Mouse (Mus musculus) heart, embryonic 11.5 days (tissue): ENCODE measurements around the gene Stab1. TPM values are rescaled to one million over a fixed set of nuclear protein-coding genes. Genes with fewer than 3 reads are reported as not detected.

Experiments
- ATAC-seq: fragments of 200-750 bp; cut with Nextera tagmentation; replicated peaks from 2 replicates; pipeline ENCODE4 v1.8.0; 2017; ENCODE audit warnings: moderate library complexity; ENCODE audit not compliant: insufficient number of reproducible peaks, low FRiP score, low TSS enrichment
- H3K27ac ChIP-seq: fragments of 300-500 bp; sonication (generic); 2 replicates; pipeline ENCODE4 v1.5.1; 2014; ENCODE audit warnings: mild to moderate bottlenecking, low read depth, low read length
- H3K27me3 ChIP-seq: fragments of 300-500 bp; sonication (generic); 2 replicates; pipeline ENCODE4 v1.6.1; 2014; ENCODE audit warnings: mild to moderate bottlenecking, low read length, mixed read lengths; ENCODE audit not compliant: control insufficient read depth, insufficient read depth
- H3K36me3 ChIP-seq: fragments of 300-500 bp; sonication (generic); 2 replicates; pipeline ENCODE4 v1.6.1; 2014; ENCODE audit warnings: mild to moderate bottlenecking, low read length, moderate library complexity, mixed read lengths; ENCODE audit not compliant: control insufficient read depth, insufficient read depth
- H3K4me1 ChIP-seq: fragments of 300-500 bp; sonication (generic); 2 replicates; pipeline ENCODE4 v1.6.1; 2014; ENCODE audit warnings: low read length; ENCODE audit not compliant: control insufficient read depth, insufficient read depth
- H3K4me2 ChIP-seq: fragments of 300-500 bp; sonication (generic); 2 replicates; pipeline ENCODE4 v1.6.1; 2014; ENCODE audit warnings: mild to moderate bottlenecking, moderate library complexity
- H3K4me3 ChIP-seq: fragments of 300-500 bp; sonication (generic); 2 replicates; pipeline ENCODE4 v1.5.1; 2014; ENCODE audit warnings: low read depth, low read length
- H3K9ac ChIP-seq: fragments of 300-500 bp; sonication (generic); 2 replicates; pipeline ENCODE4 v1.6.1; 2014; ENCODE audit warnings: mild to moderate bottlenecking, low read depth, low read length, moderate library complexity
- H3K9me3 ChIP-seq: fragments of 300-500 bp; sonication (generic); replicated peaks from 2 replicates; pipeline ENCODE4 v1.6.1; 2016; ENCODE audit warnings: low read length; ENCODE audit not compliant: control insufficient read depth
- WGBS: fragments of 180-500 bp; shearing (Covaris S2); extraction: QIAGEN DNeasy Blood & Tissue Kit; methylation state at CpG from one replicate; pipeline ENCODE4 v1.1.7; 2014; ENCODE audit not compliant: insufficient replicate concordance; 5-methylcytosine and 5-hydroxymethylcytosine counted together
- polyA plus RNA-seq: library from polyadenylated mRNA; unstranded; fragments of >200 nt; fragmentation: Nextera tagmentation; extraction: Ambion mirVana; gene quantifications from 2 replicates; pipeline ENCODE4 v1.2.1, GENCODE M21; 2014

Gene Stab1
- polyA plus RNA-seq, 1 experiment from 2014 or later = 35.9 TPM

- Histone ChIP-seq H3K9me3 (no peaks in the 10 kb centered on the region), H3K27me3 (no peaks in the 10 kb centered on the region), H3K27ac (no peak overlapping the region), H3K4me2 (no peak overlapping the region), H3K4me1 (peaks cover 10% of the 10 kb centered on the region; the same call in 1 of the 2 replicates), H3K9ac (no peak overlapping the region), H3K4me3 (no peak overlapping the region), H3K36me3 (peaks cover 7% of the 10 kb centered on the region)
- 81% methylated on average over 5 of the region's 5 CpGs for WGBS
- ATAC-seq = no peak
Observed at GRCm38 (mm10) chr14:31112187-31112586, 56.3 kb downstream of the Stab1 start.

- ATAC-seq = no peak; the same call in 1 of the 2 replicates
- H3K4me1 ChIP-seq = peaks cover 4% of the 10 kb centered on the region; the same call in 1 of the 2 replicates
- 61% methylated on average over 3 of the region's 3 CpGs for WGBS
- H3K27me3 ChIP-seq = no peaks in the 10 kb centered on the region
- H3K4me3 ChIP-seq = no peak overlapping the region
- H3K36me3 ChIP-seq = peaks cover 20% of the 10 kb centered on the region
- no peak overlapping the region for H3K27ac ChIP-seq
- H3K9ac ChIP-seq = peak overlapping the region; percentile 17; the same call in 1 of the 2 replicates
- no peak overlapping the region for H3K4me2 ChIP-seq
- H3K9me3 ChIP-seq = no peaks in the 10 kb centered on the region
Observed at GRCm38 (mm10) chr14:31110613-31111012, 57.8 kb downstream of the Stab1 start.

DNA sequence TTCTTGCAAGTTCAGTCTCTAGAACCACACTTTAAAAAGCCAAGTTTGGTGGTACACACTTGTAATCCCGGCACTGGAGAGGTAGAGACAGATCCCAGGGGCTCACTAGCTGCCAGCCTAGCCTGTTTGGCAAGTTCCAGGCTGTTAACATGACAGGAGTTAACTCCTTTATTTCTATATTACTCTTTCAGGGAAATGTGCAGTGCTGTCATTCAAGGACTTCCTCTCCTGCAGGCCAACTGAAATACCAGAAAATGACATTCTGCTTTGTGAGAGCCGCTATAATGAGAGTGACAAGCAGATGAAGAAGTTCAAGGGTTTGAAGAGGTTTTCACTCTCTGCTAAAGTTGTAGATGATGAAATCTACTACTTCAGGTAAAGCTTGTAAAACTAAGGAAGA lies 63.3 kb downstream of the Stab1 start:
- no peak for ATAC-seq
- H3K4me2 ChIP-seq = no peak overlapping the region
- no peak overlapping the region for H3K27ac ChIP-seq
- no peaks in the 10 kb centered on the region for H3K9me3 ChIP-seq
- H3K4me3 ChIP-seq = no peak overlapping the region
- no peaks in the 10 kb centered on the region for H3K27me3 ChIP-seq
- H3K4me1 ChIP-seq = no peaks in the 10 kb centered on the region
- H3K36me3 ChIP-seq = peaks cover 30% of the 10 kb centered on the region
- H3K9ac ChIP-seq = no peak overlapping the region
- 93% methylated on average over 2 of the region's 2 CpGs for WGBS

DNA sequence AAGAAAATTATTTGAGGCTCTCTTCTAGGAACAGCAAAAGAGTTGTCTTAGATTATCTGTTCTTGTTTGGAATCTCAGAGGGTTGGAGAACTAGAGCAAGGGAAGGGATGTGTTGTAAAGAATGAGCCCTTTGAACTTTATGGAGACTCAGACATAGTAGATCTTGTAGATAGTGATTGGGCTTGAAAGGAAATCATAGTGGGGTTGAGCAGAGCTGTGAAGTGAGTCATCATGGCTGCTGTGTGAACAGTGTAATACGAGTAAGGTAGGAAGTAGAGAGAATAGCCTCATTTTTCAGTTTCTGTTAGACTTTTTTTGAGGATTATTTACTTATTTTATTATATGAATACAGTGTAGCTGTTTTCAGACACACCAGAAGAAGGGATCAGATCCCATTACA lies 78.5 kb downstream of the Stab1 start:
- ATAC-seq = no peak
- no peaks in the 10 kb centered on the region for H3K27me3 ChIP-seq
- no peak overlapping the region for H3K9ac ChIP-seq
- no peak overlapping the region for H3K4me2 ChIP-seq
- peaks cover 39% of the 10 kb centered on the region for H3K36me3 ChIP-seq
- no peaks in the 10 kb centered on the region for H3K9me3 ChIP-seq
- 80% methylated on average over 1 of the region's 1 CpGs for WGBS
- H3K27ac ChIP-seq = no peak overlapping the region
- H3K4me3 ChIP-seq = no peak overlapping the region
- H3K4me1 ChIP-seq = no peaks in the 10 kb centered on the region

Other genes with a start within 250 kb of the Stab1 start
- 1.4 and 1.7 TPM in 2 replicates for gene Itih3, start 244.9 kb downstream of the Stab1 start, polyA plus RNA-seq
- 0.11 TPM in 1 of 2 replicates, not detected in the other for gene Itih1, start 225.4 kb downstream of the Stab1 start, polyA plus RNA-seq
- gene Nek4, start 217.3 kb downstream of the Stab1 start, polyA plus RNA-seq = 4.4 and 5.1 TPM in 2 replicates
- gene Glt8d1, start 167.2 kb downstream of the Stab1 start, polyA plus RNA-seq = 49.4 and 55.1 TPM in 2 replicates
- 319 and 321 TPM in 2 replicates for gene Spcs1, start 167.0 kb downstream of the Stab1 start, polyA plus RNA-seq
- 80.6 and 93.6 TPM in 2 replicates for gene Pbrm1, start 149.5 kb downstream of the Stab1 start, polyA plus RNA-seq
- gene Gnl3, start 149.5 kb downstream of the Stab1 start, polyA plus RNA-seq = 76.2 and 88.7 TPM in 2 replicates
- 64.5 and 70.0 TPM in 2 replicates for gene Smim4, start 39.7 kb downstream of the Stab1 start, polyA plus RNA-seq
- 342 and 344 TPM in 2 replicates for gene Nt5dc2, start 37.6 kb downstream of the Stab1 start, polyA plus RNA-seq
- gene Tnnc1, start 39.7 kb upstream of the Stab1 start, polyA plus RNA-seq = 3,123 and 3,177 TPM in 2 replicates
- gene Nisch, start 48.3 kb upstream of the Stab1 start, polyA plus RNA-seq = 286 and 325 TPM in 2 replicates
- 0.03 and 0.08 TPM in 2 replicates for gene Sema3g, start 49.2 kb upstream of the Stab1 start, polyA plus RNA-seq
- 7.4 and 8.7 TPM in 2 replicates for gene Phf7, start 82.7 kb upstream of the Stab1 start, polyA plus RNA-seq
- 52.5 and 57.8 TPM in 2 replicates for gene Bap1, start 82.8 kb upstream of the Stab1 start, polyA plus RNA-seq
- gene Dnah1, start 155.3 kb upstream of the Stab1 start, polyA plus RNA-seq = 1.5 TPM in 2 replicates
- 35.4 and 42.2 TPM in 2 replicates for gene Capn7, start 168.0 kb upstream of the Stab1 start, polyA plus RNA-seq